Mouse (Mus musculus) limb, embryonic 13.5 days (tissue): Measurements from ENCODE around the gene Eif3l. TPM values are rescaled to one million over a fixed set of nuclear protein-coding genes. Genes with fewer than 3 reads are reported as not detected.
A peak's percentile ranks its signal among the peaks of the same experiment; 100 is the strongest.

Source experiments
- ATAC-seq: fragments of 200-750 bp; cut with Nextera tagmentation; 2 replicates; pipeline ENCODE4 v1.8.0; 2017; ENCODE audit warnings: low read depth, moderate number of reproducible peaks, moderate TSS enrichment; ENCODE audit not compliant: low FRiP score
- H3K27ac ChIP-seq: fragments of 300-500 bp; sonication (generic); 2 replicates; pipeline ENCODE4 v1.5.1; 2015; ENCODE audit warnings: inconsistent platforms, mild to moderate bottlenecking, moderate library complexity
- H3K27me3 ChIP-seq: fragments of 300-500 bp; sonication (generic); 2 replicates; pipeline ENCODE4 v1.6.1; 2015; ENCODE audit warnings: mild to moderate bottlenecking, inconsistent platforms
- H3K36me3 ChIP-seq: fragments of 300-500 bp; sonication (generic); 2 replicates; pipeline ENCODE4 v1.6.1; 2015; ENCODE audit warnings: inconsistent platforms, mild to moderate bottlenecking, moderate library complexity
- H3K4me1 ChIP-seq: fragments of 300-500 bp; sonication (generic); 2 replicates; pipeline ENCODE4 v1.6.1; 2015; ENCODE audit warnings: inconsistent platforms
- H3K4me2 ChIP-seq: fragments of 300-500 bp; sonication (generic); replicated peaks from 2 replicates; pipeline ENCODE4 v1.6.1; 2015; ENCODE audit warnings: inconsistent platforms, mild to moderate bottlenecking, moderate library complexity
- H3K4me3 ChIP-seq: fragments of 300-500 bp; sonication (generic); 2 replicates; pipeline ENCODE4 v1.5.1; 2015; ENCODE audit warnings: moderate library complexity, mild to moderate bottlenecking, inconsistent platforms
- H3K9ac ChIP-seq: fragments of 300-500 bp; sonication (generic); 2 replicates; pipeline ENCODE4 v1.6.1; 2015; ENCODE audit warnings: mild to moderate bottlenecking, inconsistent platforms
- H3K9me3 ChIP-seq: fragments of 300-500 bp; sonication (generic); 2 replicates; pipeline ENCODE4 v1.6.1; 2016; ENCODE audit warnings: inconsistent platforms
- WGBS: fragments of 180-500 bp; shearing (Covaris S2); methylation state at CpG from one replicate; pipeline ENCODE4 v1.1.7; 2015; 5-methylcytosine and 5-hydroxymethylcytosine counted together
- polyA plus RNA-seq: library from polyadenylated mRNA; unstranded; fragments of >200 nt; fragmentation: Nextera tagmentation; extraction: Ambion mirVana; gene quantifications from 2 replicates; pipeline ENCODE4 v1.2.1, GENCODE M21; 2015

The Eif3l gene
- polyA plus RNA-seq, 1 experiment from 2014 or later = 229 TPM

GRCm38 (mm10) chr15:79051461-79052360 lies 23.3 kb upstream of the Eif3l start:
- Histone ChIP-seq H3K4me1 (peaks cover 6% of the 10 kb centered on the region; the same call in 1 of the 2 replicates), H3K4me3 (no peak overlapping the region), H3K4me2 (no peak overlapping the region), H3K9ac (no peak overlapping the region), H3K36me3 (peaks cover 53% of the 10 kb centered on the region), H3K9me3 (no peaks in the 10 kb centered on the region), H3K27me3 (no peaks in the 10 kb centered on the region), H3K27ac (no peak overlapping the region; the same call in 1 of the 2 replicates)
- ATAC-seq = no peak
- 69% methylated on average over 13 of the region's 13 CpGs for WGBS

GRCm38 (mm10) chr15:79052366-79052765 lies 22.6 kb upstream of the Eif3l start:
- Histone ChIP-seq H3K4me3 (no peak overlapping the region), H3K9ac (no peak overlapping the region), H3K36me3 (peaks cover 59% of the 10 kb centered on the region), H3K4me1 (peaks cover 6% of the 10 kb centered on the region; the same call in 1 of the 2 replicates), H3K27me3 (no peaks in the 10 kb centered on the region), H3K9me3 (no peaks in the 10 kb centered on the region), H3K27ac (no peak overlapping the region), H3K4me2 (no peak overlapping the region)
- 77% methylated on average over 2 of the region's 2 CpGs for WGBS
- no peak for ATAC-seq

- H3K27me3 ChIP-seq = no peaks in the 10 kb centered on the region
- H3K4me3 ChIP-seq = no peak overlapping the region
- no peak overlapping the region for H3K4me2 ChIP-seq
- H3K27ac ChIP-seq = no peak overlapping the region
- peaks cover 95% of the 10 kb centered on the region for H3K36me3 ChIP-seq
- WGBS = 94% methylated on average over 7 of the region's 7 CpGs
- H3K9ac ChIP-seq = no peak overlapping the region
- no peaks in the 10 kb centered on the region for H3K9me3 ChIP-seq
- H3K4me1 ChIP-seq = peaks cover 8% of the 10 kb centered on the region
- no peak for ATAC-seq
Observed at GRCm38 (mm10) chr15:79056601-79057000, 18.4 kb upstream of the Eif3l start.

- 88% methylated on average over 6 of the region's 6 CpGs for WGBS
- Histone ChIP-seq H3K27me3 (no peaks in the 10 kb centered on the region), H3K9me3 (no peaks in the 10 kb centered on the region), H3K27ac (no peak overlapping the region), H3K4me2 (no peak overlapping the region), H3K9ac (no peak overlapping the region), H3K4me1 (peaks cover 13% of the 10 kb centered on the region), H3K4me3 (no peak overlapping the region), H3K36me3 (peaks cover 83% of the 10 kb centered on the region)
- no peak for ATAC-seq
Observed at GRCm38 (mm10) chr15:79057850-79058249, 17.1 kb upstream of the Eif3l start.

- no peak for ATAC-seq
- Histone ChIP-seq H3K27me3 (no peaks in the 10 kb centered on the region), H3K36me3 (peaks cover 51% of the 10 kb centered on the region), H3K4me1 (peaks cover 18% of the 10 kb centered on the region), H3K9ac (peak overlapping the region; percentile 35; the same call in 1 of the 2 replicates), H3K4me3 (peak overlapping the region; percentile 81; the same call in 1 of the 2 replicates), H3K4me2 (peak overlapping the region; percentile 83), H3K9me3 (no peaks in the 10 kb centered on the region), H3K27ac (no peak overlapping the region; the same call in 1 of the 2 replicates)
- WGBS = 81% methylated on average over 14 of the region's 14 CpGs
Observed at GRCm38 (mm10) chr15:79060887-79061565, 14.0 kb upstream of the Eif3l start.

GRCm38 (mm10) chr15:79062376-79063159 lies 12.4 kb upstream of the Eif3l start, which contains the start of gene Ankrd54:
Ankrd54 (minus strand) TSS chr15:79062893.
- H3K4me1 ChIP-seq = peaks cover 25% of the 10 kb centered on the region
- peaks cover 36% of the 10 kb centered on the region for H3K36me3 ChIP-seq
- peak within 1 kb of the TSS; percentile 86 for H3K9ac ChIP-seq
- WGBS = under 1% methylated on average over 80 of the region's 80 CpGs
- H3K4me2 ChIP-seq = peak within 1 kb of the TSS; percentile 83
- peak within 1 kb of the TSS; percentile 44; the same call in 1 of the 2 replicates for H3K27ac ChIP-seq
- peak; percentile 100 for ATAC-seq
- H3K4me3 ChIP-seq = peak within 1 kb of the TSS; percentile 81
- no peaks in the 10 kb centered on the region for H3K9me3 ChIP-seq
- no peaks in the 10 kb centered on the region for H3K27me3 ChIP-seq

GRCm38 (mm10) chr15:79063160-79063740 lies 11.7 kb upstream of the Eif3l start:
- Histone ChIP-seq H3K27ac (no peak overlapping the region; the same call in 1 of the 2 replicates), H3K36me3 (peaks cover 29% of the 10 kb centered on the region), H3K4me3 (peak overlapping the region; percentile 36), H3K9ac (no peak overlapping the region), H3K27me3 (no peaks in the 10 kb centered on the region), H3K9me3 (no peaks in the 10 kb centered on the region), H3K4me2 (peak overlapping the region; percentile 63), H3K4me1 (peaks cover 25% of the 10 kb centered on the region)
- WGBS = 10% methylated on average over 14 of the region's 14 CpGs
- no peak for ATAC-seq

- H3K27me3 ChIP-seq = no peaks in the 10 kb centered on the region
- no peak overlapping the region for H3K4me2 ChIP-seq
- WGBS = 41% methylated on average over 8 of the region's 8 CpGs
- no peak overlapping the region for H3K4me3 ChIP-seq
- no peaks in the 10 kb centered on the region for H3K9me3 ChIP-seq
- peaks cover 25% of the 10 kb centered on the region for H3K4me1 ChIP-seq
- no peak for ATAC-seq
- H3K36me3 ChIP-seq = peaks cover 9% of the 10 kb centered on the region
- H3K27ac ChIP-seq = no peak overlapping the region; the same call in 1 of the 2 replicates
- H3K9ac ChIP-seq = no peak overlapping the region
Observed at GRCm38 (mm10) chr15:79065086-79065770, 9.8 kb upstream of the Eif3l start.

- H3K4me3 ChIP-seq = no peak overlapping the region
- WGBS = 24% methylated on average over 2 of the region's 2 CpGs
- ATAC-seq = no peak
- no peaks in the 10 kb centered on the region for H3K27me3 ChIP-seq
- H3K4me2 ChIP-seq = no peak overlapping the region
- peaks cover 21% of the 10 kb centered on the region for H3K4me1 ChIP-seq
- no peaks in the 10 kb centered on the region for H3K9me3 ChIP-seq
- no peak overlapping the region for H3K27ac ChIP-seq
- H3K36me3 ChIP-seq = no peaks in the 10 kb centered on the region
- H3K9ac ChIP-seq = no peak overlapping the region
Observed at GRCm38 (mm10) chr15:79066276-79066675, 8.7 kb upstream of the Eif3l start.

- peaks cover 13% of the 10 kb centered on the region for H3K4me1 ChIP-seq
- no peaks in the 10 kb centered on the region for H3K9me3 ChIP-seq
- H3K27me3 ChIP-seq = no peaks in the 10 kb centered on the region
- H3K9ac ChIP-seq = no peak overlapping the region
- H3K27ac ChIP-seq = no peak overlapping the region
- no peak overlapping the region for H3K4me2 ChIP-seq
- no peak for ATAC-seq
- H3K4me3 ChIP-seq = no peak overlapping the region
- H3K36me3 ChIP-seq = no peaks in the 10 kb centered on the region
- WGBS = 66% methylated on average over 3 of the region's 3 CpGs
Observed at GRCm38 (mm10) chr15:79067631-79068030, 7.3 kb upstream of the Eif3l start.

GRCm38 (mm10) chr15:79068416-79068815 lies 6.6 kb upstream of the Eif3l start:
- Histone ChIP-seq H3K4me3 (no peak overlapping the region), H3K27ac (no peak overlapping the region), H3K4me2 (no peak overlapping the region), H3K36me3 (no peaks in the 10 kb centered on the region), H3K9me3 (no peaks in the 10 kb centered on the region), H3K4me1 (peaks cover 11% of the 10 kb centered on the region), H3K27me3 (no peaks in the 10 kb centered on the region), H3K9ac (no peak overlapping the region)
- WGBS = 82% methylated on average over 3 of the region's 3 CpGs
- ATAC-seq = no peak
